Mouse (Mus musculus): ENCODE measurements around the gene Slc39a8. TPM values are rescaled to one million over a fixed set of nuclear protein-coding genes. Genes with fewer than 3 reads are reported as not detected.

Slc39a8 gene
- total RNA-seq, 2 experiments from 2014 or later = 5.1 to 7.4 TPM

DNA sequence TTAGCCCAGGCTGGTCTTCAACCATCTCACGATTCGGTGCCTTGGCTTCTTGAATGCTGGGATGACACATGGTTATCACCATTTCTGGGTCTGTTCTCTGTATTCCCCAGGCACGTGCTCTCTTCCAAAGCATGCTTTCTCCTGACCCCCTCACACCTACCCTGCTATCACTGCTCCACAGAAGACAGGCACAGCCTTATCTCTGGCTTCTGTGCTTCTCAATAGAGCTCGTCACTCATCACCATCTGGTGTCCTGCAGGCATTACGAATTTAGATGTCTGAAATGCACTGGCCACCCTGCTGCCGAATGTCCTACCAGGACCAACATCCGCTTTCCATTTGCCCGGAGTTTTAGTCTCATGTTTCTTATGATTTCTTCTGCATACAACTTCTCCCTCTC is 18.6 kb downstream of the Slc39a8 start:
- DNase-seq (ENCODE audit: low spot score) = no peak
- intact Hi-C loops (cut with DNase I) = no loop called here

DNA sequence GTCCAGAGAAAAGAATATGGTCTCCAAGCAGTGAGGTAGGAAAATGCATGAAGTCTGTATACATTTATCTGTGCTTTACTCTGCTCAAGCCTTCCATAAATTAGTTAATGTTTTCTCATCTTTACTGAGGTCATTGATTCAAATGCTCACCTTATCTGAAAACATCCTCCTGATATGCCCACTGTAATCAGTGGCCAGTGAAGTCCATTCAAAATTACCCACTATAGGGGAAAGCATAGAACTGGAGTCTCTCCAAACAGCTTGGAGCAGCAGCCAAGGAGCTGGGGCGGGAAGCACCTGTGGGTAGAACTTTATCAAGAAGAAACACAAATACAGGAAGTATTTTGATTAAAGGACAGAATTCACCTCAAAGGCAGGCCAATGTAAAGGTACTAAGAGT is 19.8 kb downstream of the Slc39a8 start:
- no peak for DNase-seq (ENCODE audit: low spot score)
- intact Hi-C loops (cut with DNase I) = no loop called here

- intact Hi-C loops (cut with DNase I) = no loop called here
Measured at GRCm38 (mm10) chr3:135845860-135846259, 20.8 kb downstream of the Slc39a8 start.

GRCm38 (mm10) chr3:135851607-135852006 is 26.5 kb downstream of the Slc39a8 start:
- intact Hi-C loops (cut with DNase I) = no loop called here

More at GRCm38 (mm10) chr3:135845860-135846259, 20.8 kb downstream of the Slc39a8 start:
- DNase-seq (ENCODE audit: low spot score) = no peak

GRCm38 (mm10) chr3:135853604-135854297 is 28.7 kb downstream of the Slc39a8 start:
- intact Hi-C loops (cut with DNase I) = no loop called here
- DNase-seq (ENCODE audit: low spot score) = no peak

More at GRCm38 (mm10) chr3:135851607-135852006, 26.5 kb downstream of the Slc39a8 start:
- no peak for DNase-seq (ENCODE audit: low spot score)

- no peak for DNase-seq (ENCODE audit: low spot score)
- intact Hi-C loops (cut with DNase I) = no loop called here
Measured at GRCm38 (mm10) chr3:135854298-135854984, 29.4 kb downstream of the Slc39a8 start.

- intact Hi-C loops (cut with DNase I) = no loop called here
- DNase-seq (ENCODE audit: low spot score) = no peak
Measured at GRCm38 (mm10) chr3:135854985-135855340, 29.9 kb downstream of the Slc39a8 start.

GRCm38 (mm10) chr3:135856303-135856702 is 31.2 kb downstream of the Slc39a8 start:
- intact Hi-C loops (cut with DNase I) = no loop called here
- DNase-seq (ENCODE audit: low spot score) = no peak

DNA sequence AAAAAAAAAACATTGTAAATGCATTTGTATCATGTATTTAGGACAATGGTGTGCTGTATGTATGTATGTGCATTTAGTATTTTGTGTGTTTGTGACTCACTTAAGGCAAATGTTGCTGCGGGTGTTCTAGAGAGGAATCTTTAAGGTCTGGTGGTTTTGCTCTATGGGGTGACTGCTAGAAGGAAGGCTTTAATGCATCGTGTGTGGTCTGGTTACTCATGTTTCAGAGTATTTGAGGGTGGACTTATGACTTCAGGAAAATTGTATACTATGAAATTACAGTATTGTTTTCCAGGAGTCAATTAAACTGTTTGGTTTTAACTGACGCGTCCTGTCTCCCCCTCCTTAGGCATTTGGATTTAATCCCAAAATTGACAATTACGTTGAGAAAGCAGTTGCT is 32.1 kb downstream of the Slc39a8 start:
- intact Hi-C loops (cut with DNase I) = no loop called here
- DNase-seq (ENCODE audit: low spot score) = no peak

DNA sequence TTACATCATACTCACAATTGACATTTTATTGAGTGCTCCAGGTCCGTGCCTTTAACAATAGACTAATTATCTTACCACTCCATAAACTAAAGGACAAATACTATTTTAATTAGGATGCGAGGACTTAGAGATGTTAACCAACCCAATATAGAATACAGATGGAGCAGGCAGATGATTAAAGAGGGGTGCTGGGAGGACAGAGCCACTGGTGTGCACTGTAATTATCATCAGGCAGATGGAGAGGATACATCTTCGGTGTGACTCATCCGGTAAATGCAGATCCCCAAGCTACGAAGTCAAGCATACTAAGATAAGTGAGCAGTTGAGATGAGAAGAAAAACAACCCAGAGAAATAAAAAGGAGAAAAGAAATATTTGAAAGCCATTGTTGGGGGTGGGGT is 34.4 kb downstream of the Slc39a8 start:
- no peak for DNase-seq (ENCODE audit: low spot score)
- intact Hi-C loops (cut with DNase I) = no loop called here

GRCm38 (mm10) chr3:135862804-135863203 is 37.7 kb downstream of the Slc39a8 start:
- no peak for DNase-seq (ENCODE audit: low spot score)

DNA sequence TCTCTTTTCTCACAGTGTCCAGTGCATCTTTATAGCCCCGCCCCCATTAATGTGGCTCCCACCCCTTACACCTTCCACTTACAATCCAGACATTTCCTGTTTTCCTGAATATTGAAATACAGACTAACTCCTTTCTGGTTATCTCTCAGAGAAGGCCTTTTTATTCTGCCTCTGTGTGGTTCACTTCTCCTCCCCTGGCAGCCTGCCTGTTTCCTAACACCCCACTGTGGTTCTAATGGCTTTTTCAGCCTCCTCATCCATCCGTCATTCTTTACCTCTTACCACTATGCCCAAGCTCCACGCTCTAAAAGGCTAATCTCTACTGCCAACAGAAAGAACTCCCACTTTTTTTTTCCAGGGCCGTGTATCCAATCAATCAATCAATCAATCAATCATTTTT is 44.0 kb downstream of the Slc39a8 start:
- DNase-seq (ENCODE audit: low spot score) = no peak
- intact Hi-C loops (cut with DNase I) = no loop called here

More at GRCm38 (mm10) chr3:135862804-135863203, 37.7 kb downstream of the Slc39a8 start:
- intact Hi-C loops (cut with DNase I) = no loop called here

DNA sequence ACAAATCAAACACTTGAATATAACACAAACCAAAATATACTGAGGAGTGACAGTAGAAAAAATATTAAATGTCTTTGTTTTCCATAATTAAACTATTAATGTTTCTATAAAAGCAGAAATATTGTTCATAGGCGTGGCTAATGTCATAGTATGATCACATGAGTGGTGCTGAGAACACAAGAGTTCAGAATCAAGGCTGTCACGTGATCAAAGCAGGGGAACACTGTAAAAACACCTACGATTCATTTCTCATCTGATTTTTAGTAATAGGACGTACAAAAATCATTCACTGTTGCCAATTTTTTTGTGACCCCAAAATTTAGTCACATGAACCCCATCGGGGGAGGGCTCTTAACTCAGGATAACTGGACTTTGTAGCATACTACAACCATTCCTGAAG is 47.2 kb downstream of the Slc39a8 start:
- DNase-seq (ENCODE audit: low spot score) = no peak
- intact Hi-C loops (cut with DNase I) = no loop called here

DNA sequence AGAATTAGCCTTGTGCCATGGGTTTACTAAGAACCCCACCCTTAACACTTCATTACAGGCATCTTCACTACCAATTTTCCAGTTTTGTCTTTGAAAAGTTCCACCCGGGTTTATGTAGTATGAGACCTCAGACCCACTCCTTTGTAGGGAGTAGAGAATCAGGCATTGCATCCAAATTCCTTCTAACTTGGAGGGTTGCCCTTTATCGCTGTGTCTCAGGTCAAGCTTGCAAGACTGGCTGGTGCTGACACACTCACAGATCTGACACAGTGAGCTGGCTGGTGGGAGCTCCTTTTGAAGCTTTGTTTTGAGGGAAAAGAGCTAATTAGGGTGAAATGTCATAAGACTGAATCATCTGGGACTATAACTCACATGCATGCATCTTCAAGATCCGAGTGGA is 48.5 kb downstream of the Slc39a8 start:
- DNase-seq (ENCODE audit: low spot score) = no peak
- intact Hi-C loops (cut with DNase I) = no loop called here

DNA sequence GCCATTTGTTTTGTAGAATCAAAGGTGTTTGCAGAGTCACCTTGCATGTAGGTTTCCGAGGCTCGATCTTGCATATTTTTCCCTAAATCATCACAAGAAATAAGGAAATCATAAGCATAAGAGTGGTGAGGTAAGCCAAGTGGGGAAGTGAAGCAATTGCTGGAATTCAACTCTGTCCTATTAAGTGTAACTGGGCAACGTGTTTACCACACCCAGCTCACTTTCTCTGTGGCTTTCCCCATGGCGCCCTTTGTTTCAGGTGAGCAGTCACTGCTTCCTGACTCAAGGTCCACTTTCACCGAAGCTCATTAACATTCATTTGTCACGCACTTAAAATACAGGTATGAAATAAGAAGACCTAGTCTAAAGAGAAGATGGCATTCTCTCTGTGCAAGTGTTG is 53.0 kb downstream of the Slc39a8 start:
- intact Hi-C loops (cut with DNase I) = no loop called here
- no peak for DNase-seq (ENCODE audit: low spot score)

DNA sequence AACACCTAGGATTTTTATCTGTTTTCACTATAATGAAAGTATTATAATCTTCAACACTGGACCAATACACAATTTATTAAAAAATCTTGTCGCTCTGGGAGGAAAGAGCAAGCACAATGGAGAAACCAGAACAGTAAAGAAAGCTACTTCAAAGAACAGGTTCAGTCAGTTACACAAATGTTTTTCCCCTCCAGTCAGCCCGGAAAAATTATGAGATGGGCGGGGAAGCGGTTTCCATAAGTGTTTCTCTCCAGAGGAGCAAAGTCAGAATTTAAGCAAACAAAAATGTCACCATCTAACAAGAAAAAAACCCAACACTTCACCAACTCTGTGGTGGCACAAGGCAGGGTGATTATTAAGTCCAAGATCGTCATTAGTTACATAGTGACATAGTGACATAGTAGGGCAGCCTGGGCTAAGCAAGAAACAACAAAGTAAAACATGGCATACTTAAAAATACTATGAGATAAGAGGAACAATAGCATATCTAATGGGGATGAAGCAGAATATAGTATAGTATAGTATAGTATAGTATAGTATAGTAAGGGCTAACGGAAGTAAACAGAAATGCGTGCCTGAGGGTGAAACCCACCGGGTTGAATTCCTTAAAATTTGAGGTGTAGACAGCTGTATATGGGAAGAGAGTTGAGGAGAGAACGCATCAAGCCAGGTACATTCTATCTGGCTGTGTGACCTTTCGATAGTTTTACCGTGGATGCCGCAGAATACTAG is 61.0 kb downstream of the Slc39a8 start:
- no peak for DNase-seq (ENCODE audit: low spot score)
- intact Hi-C loops (cut with DNase I) = loop anchor here (2.0 to 10.0 kb wide), 4 partner anchors 781 to 1531 kb away; no protein-coding TSS in a partner anchor

DNA sequence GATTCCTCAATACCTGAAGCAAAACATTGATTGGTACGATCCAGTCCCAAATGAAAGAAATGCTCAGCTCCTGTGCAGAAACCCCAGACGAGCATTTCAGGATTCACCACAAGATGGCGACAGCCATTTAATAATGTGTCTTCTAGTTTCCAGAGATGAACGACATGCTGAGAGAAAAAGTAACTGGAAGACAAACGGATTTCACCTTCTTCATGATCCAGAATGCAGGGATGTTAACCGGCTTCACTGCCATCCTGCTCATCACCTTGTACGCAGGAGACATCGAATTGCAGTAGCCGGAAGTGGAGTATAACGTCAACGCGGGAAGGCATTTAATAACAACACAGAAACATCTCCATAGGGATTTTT is 61.6 kb downstream of the Slc39a8 start:
- intact Hi-C loops (cut with DNase I) = loop anchor here (2.0 to 10.0 kb wide), 4 partner anchors 781 to 1530 kb away; no protein-coding TSS in a partner anchor
- DNase-seq (ENCODE audit: low spot score) = no peak

- DNase-seq (ENCODE audit: low spot score) = no peak
- intact Hi-C loops (cut with DNase I) = loop anchor here (2.0 to 10.0 kb wide), 4 partner anchors 780 to 1530 kb away; no protein-coding TSS in a partner anchor
Measured at GRCm38 (mm10) chr3:135887033-135887855, 62.2 kb downstream of the Slc39a8 start.

DNA sequence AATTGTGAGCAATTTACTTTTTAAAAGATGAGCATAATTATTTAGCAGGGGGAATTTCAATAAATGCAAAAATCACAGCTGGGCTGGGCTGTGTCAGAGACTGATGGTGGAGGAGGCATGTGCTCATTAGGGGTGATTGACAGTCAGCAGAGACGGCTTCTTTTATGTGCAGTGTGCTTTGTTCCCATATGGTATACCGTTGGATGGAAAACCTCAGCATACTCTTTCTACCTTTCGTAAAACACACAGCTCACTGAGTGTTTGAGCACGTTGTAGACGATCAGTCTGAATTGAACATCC is 62.7 kb downstream of the Slc39a8 start:
- intact Hi-C loops (cut with DNase I) = loop anchor here (2.0 to 10.0 kb wide), 4 partner anchors 779 to 1529 kb away; no protein-coding TSS in a partner anchor
- DNase-seq (ENCODE audit: low spot score) = no peak

DNA sequence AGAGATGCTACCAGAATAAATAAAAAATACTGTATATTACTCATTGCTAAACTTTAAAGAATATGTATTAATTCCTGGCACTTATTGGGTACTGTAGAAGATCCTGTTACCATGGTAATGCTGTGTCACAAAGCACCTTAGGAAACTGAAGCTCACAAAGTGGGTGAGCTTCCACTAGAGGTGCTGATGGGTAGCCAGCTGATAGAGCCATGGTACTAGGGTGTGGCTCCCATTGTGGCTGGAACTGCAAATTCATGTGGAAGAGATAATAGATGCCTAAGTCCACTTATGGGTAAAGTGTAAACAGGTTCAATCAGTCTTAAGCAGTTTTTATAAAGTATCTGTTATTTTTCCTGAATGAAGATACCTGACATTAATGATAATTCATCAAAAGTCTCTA is 64.3 kb downstream of the Slc39a8 start:
- DNase-seq (ENCODE audit: low spot score) = no peak
- intact Hi-C loops (cut with DNase I) = loop anchor here (5.0 to 10.0 kb wide), 3 partner anchors 778 to 1108 kb away; no protein-coding TSS in a partner anchor
